Mouse (Mus musculus) small intestine, adult 2 months (tissue): ENCODE results near the gene Odf4.

Source experiments
- CTCF ChIP-seq: fragments of 200-500 bp; IDR thresholded peaks from 2 replicates; pipeline ENCODE4 v1.5.1; 2012; ENCODE audit warnings: low read depth, mild to moderate bottlenecking, control low read depth, inconsistent platforms, low read length, moderate library complexity, mixed read lengths; ENCODE audit not compliant: insufficient replicate concordance, insufficient read length; ENCODE audit errors: extremely low read depth
- POLR2A ChIP-seq: fragments of 200-500 bp; IDR thresholded peaks from 2 replicates; pipeline ENCODE4 v1.6.1; 2012; ENCODE audit warnings: low read depth, mild to moderate bottlenecking, control low read depth, inconsistent platforms, low read length, moderate library complexity

DNA sequence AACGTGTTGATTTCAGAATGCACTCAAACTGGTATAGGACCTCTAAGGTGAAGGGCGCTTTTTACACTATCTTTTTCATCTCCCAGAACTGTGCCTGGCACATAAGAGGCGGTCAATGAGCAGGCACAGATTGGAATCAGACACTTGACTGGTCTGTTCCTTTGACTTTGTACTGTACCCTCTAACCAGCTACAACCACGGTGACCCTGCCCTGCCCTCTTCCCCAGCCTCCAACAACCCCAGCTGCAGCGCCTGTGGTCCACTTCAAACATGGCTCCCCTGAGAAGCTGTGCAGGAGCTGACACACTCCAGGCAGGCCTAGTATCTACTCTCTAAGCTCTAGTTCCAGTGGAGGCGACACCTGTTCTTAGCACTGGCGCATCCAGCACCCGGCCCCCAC lies 15.8 kb upstream of the Odf4 start:
- TF ChIP-seq CTCF (no peak), POLR2A (no peak)
